Mouse (Mus musculus) intestine, embryonic 16.5 days (tissue): Measurements from ENCODE around the gene Pcna. TPM values are rescaled to one million over a fixed set of nuclear protein-coding genes. Genes with fewer than 3 reads are reported as not detected.
A peak's percentile ranks its signal among the peaks of the same experiment; 100 is the strongest.

Source experiments
- ATAC-seq: fragments of 200-750 bp; cut with Nextera tagmentation; 2 replicates; pipeline ENCODE4 v1.8.0; 2017; ENCODE audit warnings: moderate TSS enrichment, moderate library complexity
- H3K27ac ChIP-seq: fragments of 300-500 bp; sonication (generic); 2 replicates; pipeline ENCODE4 v1.5.1; 2014; ENCODE audit warnings: mild to moderate bottlenecking, low read length
- H3K27me3 ChIP-seq: fragments of 300-500 bp; sonication (generic); replicated peaks from 2 replicates; pipeline ENCODE4 v1.6.1; 2014; ENCODE audit warnings: low read length, control low read depth, mixed read lengths; ENCODE audit not compliant: control insufficient read depth, insufficient read depth
- H3K36me3 ChIP-seq: fragments of 300-500 bp; sonication (generic); 2 replicates; pipeline ENCODE4 v1.6.1; 2014; ENCODE audit warnings: low read length, control low read depth; ENCODE audit not compliant: control insufficient read depth, insufficient read depth
- H3K4me1 ChIP-seq: fragments of 300-500 bp; sonication (generic); 2 replicates; pipeline ENCODE4 v1.6.1; 2014; ENCODE audit warnings: low read length, control low read depth, mixed read lengths; ENCODE audit not compliant: control insufficient read depth, insufficient read depth
- H3K4me2 ChIP-seq: fragments of 300-500 bp; sonication (generic); 2 replicates; pipeline ENCODE4 v1.6.1; 2014; ENCODE audit warnings: low read depth, low read length, control low read depth
- H3K4me3 ChIP-seq: fragments of 300-500 bp; sonication (generic); 2 replicates; pipeline ENCODE4 v1.5.1; 2014; ENCODE audit warnings: mild to moderate bottlenecking, low read length
- H3K9ac ChIP-seq: fragments of 300-500 bp; sonication (generic); 2 replicates; pipeline ENCODE4 v1.6.1; 2014; ENCODE audit warnings: low read depth, low read length
- H3K9me3 ChIP-seq: fragments of 300-500 bp; sonication (generic); 2 replicates; pipeline ENCODE4 v1.6.1; 2016; ENCODE audit warnings: low read length, control low read depth; ENCODE audit not compliant: control insufficient read depth
- WGBS: fragments of 180-500 bp; shearing (Covaris S2); extraction: QIAGEN DNeasy Blood & Tissue Kit; methylation state at CpG from one replicate; pipeline ENCODE4 v1.1.7; 2014; 5-methylcytosine and 5-hydroxymethylcytosine counted together
- polyA plus RNA-seq: library from polyadenylated mRNA; unstranded; fragments of >200 nt; fragmentation: Nextera tagmentation; extraction: Ambion mirVana; gene quantifications from 2 replicates; pipeline ENCODE4 v1.2.1, GENCODE M21; 2015

The Pcna gene
- polyA plus RNA-seq, 1 experiment from 2014 or later: 217 TPM

- no peaks in the 10 kb centered on the region for H3K27me3 ChIP-seq
- H3K4me2 ChIP-seq: no peak overlapping the region
- H3K36me3 ChIP-seq: no peaks in the 10 kb centered on the region
- no peaks in the 10 kb centered on the region for H3K9me3 ChIP-seq
- 0 out of 2 replicates have a peak overlapping the region, but pooled peaks have one; percentile 37 for H3K27ac ChIP-seq
- WGBS: 57% methylated on average over 11 of the region's 11 CpGs
- H3K4me3 ChIP-seq: no peak overlapping the region
- H3K4me1 ChIP-seq: no peaks in the 10 kb centered on the region
- ATAC-seq: no peak
- H3K9ac ChIP-seq: no peak overlapping the region
These were observed 31.5 kb downstream of the Pcna start for GRCm38 (mm10) chr2:132221611-132222073.

GRCm38 (mm10) chr2:132211995-132212656, 41.0 kb downstream of the Pcna start:
- H3K27ac ChIP-seq: no peak overlapping the region
- WGBS: 86% methylated on average over 5 of the region's 5 CpGs
- no peaks in the 10 kb centered on the region for H3K4me1 ChIP-seq
- H3K27me3 ChIP-seq: no peaks in the 10 kb centered on the region
- no peaks in the 10 kb centered on the region for H3K36me3 ChIP-seq
- no peak overlapping the region for H3K4me2 ChIP-seq
- H3K9ac ChIP-seq: no peak overlapping the region
- ATAC-seq: no peak
- H3K9me3 ChIP-seq: no peaks in the 10 kb centered on the region
- no peak overlapping the region for H3K4me3 ChIP-seq

GRCm38 (mm10) chr2:132210806-132211312, 42.3 kb downstream of the Pcna start:
- H3K4me1 ChIP-seq: no peaks in the 10 kb centered on the region
- no peaks in the 10 kb centered on the region for H3K36me3 ChIP-seq
- no peak overlapping the region for H3K4me2 ChIP-seq
- H3K4me3 ChIP-seq: no peak overlapping the region
- no peak for ATAC-seq
- H3K9me3 ChIP-seq: no peaks in the 10 kb centered on the region
- WGBS: 84% methylated on average over 9 of the region's 9 CpGs
- no peak overlapping the region for H3K27ac ChIP-seq
- no peak overlapping the region for H3K9ac ChIP-seq
- no peaks in the 10 kb centered on the region for H3K27me3 ChIP-seq

GRCm38 (mm10) chr2:132208246-132208881, 44.8 kb downstream of the Pcna start:
- Histone ChIP-seq H3K9ac (no peak overlapping the region), H3K27ac (no peak overlapping the region), H3K4me1 (0 out of 2 replicates have a peak, but pooled peaks cover 3% of the 10 kb centered on the region), H3K4me2 (no peak overlapping the region), H3K9me3 (no peaks in the 10 kb centered on the region), H3K36me3 (no peaks in the 10 kb centered on the region), H3K4me3 (no peak overlapping the region), H3K27me3 (no peaks in the 10 kb centered on the region)
- no peak for ATAC-seq
- WGBS: 81% methylated on average over 8 of the region's 8 CpGs

GRCm38 (mm10) chr2:132206316-132206881, 46.7 kb downstream of the Pcna start:
- Histone ChIP-seq H3K4me3 (no peak overlapping the region), H3K4me2 (no peak overlapping the region), H3K36me3 (no peaks in the 10 kb centered on the region), H3K9ac (no peak overlapping the region), H3K4me1 (peaks cover 5% of the 10 kb centered on the region; the same call in 1 of the 2 replicates), H3K9me3 (no peaks in the 10 kb centered on the region), H3K27me3 (no peaks in the 10 kb centered on the region), H3K27ac (no peak overlapping the region; the same call in 1 of the 2 replicates)
- 79% methylated on average over 16 of the region's 16 CpGs for whole genome bisulfite sequencing
- peak; percentile 63 for ATAC-seq

GRCm38 (mm10) chr2:132205549-132205948, 47.6 kb downstream of the Pcna start:
- H3K4me3 ChIP-seq: no peak overlapping the region
- ATAC-seq: peak; percentile 59
- H3K4me2 ChIP-seq: no peak overlapping the region
- no peak overlapping the region for H3K9ac ChIP-seq
- WGBS: 66% methylated on average over 4 of the region's 4 CpGs
- no peaks in the 10 kb centered on the region for H3K9me3 ChIP-seq
- no peaks in the 10 kb centered on the region for H3K27me3 ChIP-seq
- H3K27ac ChIP-seq: 0 out of 2 replicates have a peak overlapping the region, but pooled peaks have one; percentile 14
- H3K4me1 ChIP-seq: peaks cover 5% of the 10 kb centered on the region; the same call in 1 of the 2 replicates
- no peaks in the 10 kb centered on the region for H3K36me3 ChIP-seq

GRCm38 (mm10) chr2:132203773-132204172, 49.3 kb downstream of the Pcna start:
- H3K4me1 ChIP-seq: peaks cover 5% of the 10 kb centered on the region; the same call in 1 of the 2 replicates
- no peak overlapping the region for H3K4me2 ChIP-seq
- 67% methylated on average over 3 of the region's 3 CpGs for WGBS
- peak overlapping the region; percentile 65 for H3K27ac ChIP-seq
- no peaks in the 10 kb centered on the region for H3K27me3 ChIP-seq
- H3K9me3 ChIP-seq: no peaks in the 10 kb centered on the region
- H3K9ac ChIP-seq: no peak overlapping the region
- no peaks in the 10 kb centered on the region for H3K36me3 ChIP-seq
- H3K4me3 ChIP-seq: no peak overlapping the region
- ATAC-seq: peak; percentile 67

- Histone ChIP-seq H3K9me3 (no peaks in the 10 kb centered on the region), H3K27ac (peak overlapping the region; percentile 65), H3K4me3 (no peak overlapping the region), H3K9ac (no peak overlapping the region), H3K27me3 (no peaks in the 10 kb centered on the region), H3K4me1 (peaks cover 5% of the 10 kb centered on the region; the same call in 1 of the 2 replicates), H3K36me3 (no peaks in the 10 kb centered on the region), H3K4me2 (peak overlapping the region; percentile 6; the same call in 1 of the 2 replicates)
- ATAC-seq: peak; percentile 68
- 63% methylated on average over 3 of the region's 3 CpGs for WGBS
These were observed 49.9 kb downstream of the Pcna start for GRCm38 (mm10) chr2:132203186-132203585.
